Mouse (Mus musculus): ENCODE measurements around the gene Ece2. TPM values are rescaled to one million over a fixed set of nuclear protein-coding genes. Genes with fewer than 3 reads are reported as not detected.

Gene Ece2
- polyA plus RNA-seq, 1 experiment from 2014 or later, result 0.39 TPM

DNA sequence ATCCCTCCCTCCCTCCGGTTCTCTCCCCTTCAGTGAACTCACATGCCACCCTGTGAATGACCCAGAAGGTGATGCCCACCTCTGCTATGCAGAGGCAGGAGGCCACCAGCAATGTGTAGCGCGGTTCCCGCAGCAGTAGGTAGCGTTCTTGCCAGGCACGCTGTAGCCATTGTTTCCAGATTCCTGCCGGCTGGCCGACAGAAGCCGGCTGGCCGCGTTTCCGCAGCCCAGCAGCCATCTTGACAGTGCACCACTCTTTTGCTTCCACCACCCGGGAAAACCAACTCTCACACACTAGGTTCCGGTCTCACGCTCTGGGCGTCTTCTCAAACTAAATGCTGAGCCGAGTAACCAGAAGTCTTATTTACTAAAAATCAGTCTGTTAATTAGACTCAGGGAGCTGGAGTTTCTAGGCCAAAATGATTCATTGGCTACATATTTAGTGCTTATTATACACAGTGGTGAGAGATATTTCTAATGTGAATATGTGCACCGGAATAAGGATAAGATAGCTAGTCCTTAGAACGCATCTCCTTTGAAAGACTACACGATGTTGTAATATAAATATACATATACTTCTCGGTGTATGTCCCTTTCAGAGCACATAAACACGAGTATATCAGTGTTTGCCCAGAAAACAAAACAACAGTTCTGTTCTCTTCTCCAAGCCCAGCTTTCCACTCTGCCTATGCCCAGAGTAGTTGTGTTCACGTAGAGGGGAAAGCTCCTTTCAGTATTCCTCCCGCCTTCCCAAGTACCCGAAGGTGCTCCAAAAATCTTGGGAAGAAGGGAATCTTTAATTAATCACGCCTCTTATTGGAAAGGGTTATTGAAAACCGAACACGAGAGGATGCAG, 18.9 kb upstream of the Ece2 start:
- Histone ChIP-seq H3K4me3 (replicated peaks) (peak overlapping the region; percentile 78), H3K9ac (peak overlapping the region; percentile 82), H3K4me1 (replicated peaks) (peaks cover 35% of the 10 kb centered on the region), H3K36me3 (peaks cover 37% of the 10 kb centered on the region), H3K27ac (peak overlapping the region; percentile 80), H3K9me3 (replicated peaks) (no peaks in the 10 kb centered on the region), H3K4me2 (peak overlapping the region; percentile 92), H3K27me3 (no peaks in the 10 kb centered on the region)
- under 1% methylated on average over 28 of the region's 28 CpGs for WGBS (ENCODE audit: insufficient replicate concordance)
- ATAC-seq (ENCODE audit: low read depth), result peak; percentile 45
- DNase-seq, result peak; percentile 71

DNA sequence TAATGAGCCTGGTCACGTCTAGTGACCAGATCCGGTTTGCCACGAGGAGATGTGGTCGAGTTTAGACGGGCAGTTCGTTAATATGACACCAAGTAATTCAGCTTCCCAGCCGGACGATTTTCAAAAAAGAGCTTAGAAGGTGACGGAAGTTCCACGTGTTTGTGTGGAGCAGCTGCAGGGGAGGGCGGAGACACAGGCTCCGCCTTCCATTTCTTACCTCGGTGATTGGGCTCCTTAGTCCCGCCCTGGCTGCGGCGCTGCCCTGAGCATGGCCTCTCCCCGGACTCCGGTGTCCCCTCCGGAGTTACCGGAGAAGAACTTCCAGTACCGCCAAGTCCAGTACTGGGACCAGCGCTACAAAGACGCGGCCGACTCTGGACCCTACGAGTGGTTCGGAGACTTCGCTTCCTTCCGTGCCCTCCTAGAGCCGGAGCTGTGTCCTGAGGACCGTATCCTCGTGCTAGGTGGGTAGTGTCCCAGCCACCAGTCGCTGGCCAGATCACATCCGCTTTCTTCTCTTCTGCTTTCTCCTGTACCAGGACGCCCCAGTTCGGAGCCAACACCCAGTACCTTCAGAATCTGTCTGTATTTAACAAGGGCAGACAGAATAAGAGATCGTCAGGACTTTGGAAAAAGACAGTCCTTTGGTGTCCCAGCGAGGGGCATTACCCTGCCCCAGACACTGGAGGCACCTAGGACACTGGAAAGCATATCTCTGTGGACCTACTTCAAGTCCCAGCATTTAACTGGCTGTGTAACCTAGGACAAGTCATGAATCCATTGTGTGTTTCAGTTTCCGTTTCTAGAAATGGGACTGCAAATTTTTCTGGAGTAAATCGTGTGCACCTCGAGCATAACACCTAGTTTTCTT, 18.0 kb upstream of the Ece2 start, which contains the start of the genes Eef1akmt4, Gm49333 and Alg3:
Gene Eef1akmt4 (plus strand): TSS at position 237 of the 871 bp plus-strand sequence.
Gene Gm49333 (plus strand): TSS at position 254 of the 871 bp plus-strand sequence.
Gene Alg3 (minus strand): TSS at position 379 of the 871 bp plus-strand sequence.
- H3K9me3 ChIP-seq (replicated peaks), result no peaks in the 10 kb centered on the region
- peak within 1 kb of the TSS; percentile 82 for H3K9ac ChIP-seq
- peak within 1 kb of the TSS; percentile 92 for H3K4me2 ChIP-seq
- peak within 1 kb of the TSS; percentile 80 for H3K27ac ChIP-seq
- H3K4me3 ChIP-seq (replicated peaks), result peak within 1 kb of the TSS; percentile 78
- H3K36me3 ChIP-seq, result peaks cover 28% of the 10 kb centered on the region
- ATAC-seq (ENCODE audit: low read depth), result peak; percentile 97
- no peaks in the 10 kb centered on the region for H3K27me3 ChIP-seq
- peaks cover 35% of the 10 kb centered on the region for H3K4me1 ChIP-seq (replicated peaks)
- peak; percentile 88 for DNase-seq
- WGBS (ENCODE audit: insufficient replicate concordance), result 2% methylated on average over 41 of the region's 41 CpGs

DNA sequence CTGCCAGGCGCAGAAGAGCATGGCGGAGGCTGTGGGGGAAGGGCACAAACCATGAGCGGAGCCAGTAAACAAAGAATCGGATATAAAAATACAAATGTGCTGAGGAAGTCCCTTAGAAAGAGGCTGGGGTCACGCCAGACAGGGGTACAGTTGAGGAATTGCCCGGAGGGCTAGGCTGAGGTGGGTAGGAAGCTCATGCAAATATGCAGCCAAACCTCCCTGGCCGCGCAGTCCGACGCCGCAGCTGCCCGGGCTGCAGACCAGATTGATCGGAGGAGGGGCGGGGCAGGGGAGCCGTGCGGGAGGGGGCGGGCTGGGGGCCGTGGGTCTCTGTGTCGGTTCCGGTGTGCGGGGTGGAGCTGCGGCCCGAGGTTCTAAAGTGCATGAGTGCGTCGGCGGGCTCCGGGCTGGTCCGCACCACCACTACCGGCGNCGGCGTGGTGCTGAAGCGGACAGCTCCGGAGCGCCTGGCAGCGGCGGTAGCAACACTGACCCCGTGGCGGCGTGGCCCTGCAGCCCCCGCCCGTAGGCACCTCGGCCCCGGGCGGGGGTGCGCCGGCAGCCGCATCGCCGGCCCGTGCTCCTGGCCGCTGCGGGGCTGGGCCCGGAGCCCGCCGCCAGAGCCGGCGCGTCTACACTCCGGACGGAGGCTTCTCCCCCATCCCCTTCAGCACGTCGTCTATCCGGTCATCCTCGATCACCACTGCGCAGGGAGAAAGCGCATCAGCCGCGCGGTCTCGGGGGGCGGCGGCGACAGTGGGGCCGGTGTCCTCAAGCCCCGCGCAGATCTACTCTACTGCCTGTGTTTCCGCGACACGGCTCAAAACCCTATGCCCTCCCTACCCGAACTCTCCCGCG, 9.9 kb upstream of the Ece2 start:
- ATAC-seq (ENCODE audit: low read depth) (peak; percentile 25), DNase-seq (no peak)
- Histone ChIP-seq H3K4me1 (replicated peaks) (peaks cover 35% of the 10 kb centered on the region), H3K27me3 (peaks cover 69% of the 10 kb centered on the region), H3K4me2 (peak overlapping the region; percentile 95), H3K36me3 (no peaks in the 10 kb centered on the region), H3K9me3 (replicated peaks) (no peaks in the 10 kb centered on the region), H3K9ac (0 out of 2 replicates have a peak overlapping the region, but pooled peaks have one; percentile 71), H3K27ac (no peak overlapping the region), H3K4me3 (replicated peaks) (peak overlapping the region; percentile 69)
- WGBS (ENCODE audit: insufficient replicate concordance), result 4% methylated on average over 69 of the region's 83 CpGs

DNA sequence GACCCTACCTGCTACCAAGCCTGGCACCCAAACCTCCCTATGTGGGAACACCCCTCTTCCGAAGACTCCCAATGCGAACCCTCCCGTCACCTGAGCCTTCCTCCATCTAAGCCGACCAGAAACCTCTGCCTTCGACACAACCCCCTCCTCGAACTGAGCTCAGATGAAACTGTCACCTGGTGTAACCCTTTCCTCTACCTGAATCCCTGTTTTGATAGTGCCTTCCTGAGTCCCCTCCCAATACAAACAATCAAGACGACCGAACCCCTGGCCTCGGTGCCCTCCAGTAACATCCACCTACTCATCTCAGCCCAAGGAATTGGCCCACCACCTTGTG, 9.3 kb upstream of the Ece2 start:
- no peak for DNase-seq
- Histone ChIP-seq H3K36me3 (no peaks in the 10 kb centered on the region), H3K27ac (no peak overlapping the region), H3K9me3 (replicated peaks) (no peaks in the 10 kb centered on the region), H3K4me3 (replicated peaks) (peak overlapping the region; percentile 69), H3K27me3 (peaks cover 69% of the 10 kb centered on the region), H3K4me2 (peak overlapping the region; percentile 95), H3K9ac (peak overlapping the region; percentile 71; the same call in 1 of the 2 replicates), H3K4me1 (replicated peaks) (peaks cover 35% of the 10 kb centered on the region)
- WGBS (ENCODE audit: insufficient replicate concordance), result 0% methylated on average over 9 of the region's 9 CpGs
- ATAC-seq (ENCODE audit: low read depth), result no peak

DNA sequence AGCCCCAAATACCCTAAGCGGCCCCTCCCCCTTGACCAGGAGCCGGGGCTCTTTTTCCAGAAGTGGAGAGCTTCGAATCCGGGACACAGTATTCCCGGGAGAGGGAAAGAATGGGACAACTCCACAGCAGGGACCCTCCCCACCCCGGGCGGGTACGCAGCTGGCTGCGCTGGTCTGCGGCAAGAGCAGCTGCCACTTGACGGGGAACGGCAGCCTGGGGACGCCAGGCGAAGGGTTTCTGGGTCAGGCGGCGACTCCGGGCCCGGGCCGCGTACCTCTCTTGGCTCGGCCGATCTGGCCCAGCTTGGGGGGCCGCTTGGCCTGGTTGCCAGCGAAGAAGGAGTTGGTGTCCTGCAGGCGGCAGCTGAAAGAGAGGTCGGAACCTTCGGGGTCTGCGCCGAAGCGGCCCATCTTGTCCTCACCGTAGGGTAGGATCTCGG, 8.9 kb upstream of the Ece2 start:
- WGBS (ENCODE audit: insufficient replicate concordance), result 1% methylated on average over 32 of the region's 32 CpGs
- ATAC-seq (ENCODE audit: low read depth), result no peak
- DNase-seq, result no peak

DNA sequence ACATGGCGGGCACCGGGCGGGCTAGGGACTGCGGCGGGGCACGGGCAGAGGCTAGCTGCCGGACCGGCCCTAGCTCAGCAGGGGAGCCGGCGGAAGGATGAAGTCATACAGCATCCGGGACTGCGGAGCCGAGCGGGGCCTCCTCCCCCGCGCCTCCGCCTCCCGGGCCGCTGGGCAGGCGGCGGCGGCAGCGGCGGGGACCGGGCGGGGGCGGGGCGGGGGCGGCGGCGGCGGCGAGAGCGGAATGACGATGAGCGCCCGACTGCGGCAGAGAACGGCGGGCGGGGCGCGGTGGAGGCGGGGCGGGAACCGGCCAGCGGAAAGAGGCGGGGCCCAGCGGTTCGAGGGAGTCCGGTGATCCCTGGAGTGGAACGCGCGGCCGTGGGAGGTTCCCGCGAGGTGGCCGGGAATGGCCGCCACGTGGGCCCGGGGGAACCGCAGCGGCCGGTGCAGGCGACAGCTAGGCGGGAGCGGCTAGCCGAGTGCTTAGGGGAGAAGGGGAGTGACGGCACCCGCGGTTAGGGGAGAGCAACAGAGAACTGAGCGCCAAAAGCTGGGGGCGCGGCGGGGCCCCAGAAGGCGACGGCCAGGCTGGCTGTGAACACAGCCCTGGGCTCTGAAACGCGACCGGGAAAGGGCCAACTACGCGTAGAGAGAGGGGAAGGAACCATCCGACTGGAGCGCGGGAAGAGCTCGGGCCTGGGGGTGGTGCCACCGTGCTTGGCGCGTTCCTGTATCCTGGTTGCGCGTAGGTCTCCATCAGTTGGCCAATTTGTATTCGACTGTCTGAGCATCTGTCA, 8.2 kb upstream of the Ece2 start, which contains the start of gene Camk2n2:
Gene Camk2n2 (minus strand): TSS at position 97 of the 800 bp plus-strand sequence.
- H3K36me3 ChIP-seq, result no peaks in the 10 kb centered on the region
- peak within 1 kb of the TSS; percentile 71 for H3K9ac ChIP-seq
- ATAC-seq (ENCODE audit: low read depth) (peak; percentile 70), DNase-seq (peak; percentile 50)
- peaks cover 71% of the 10 kb centered on the region for H3K27me3 ChIP-seq
- H3K4me2 ChIP-seq, result peak within 1 kb of the TSS; percentile 95
- H3K27ac ChIP-seq, result peak within 1 kb of the TSS; percentile 31; the same call in 1 of the 2 replicates
- H3K4me3 ChIP-seq (replicated peaks), result peak within 1 kb of the TSS; percentile 69
- H3K9me3 ChIP-seq (replicated peaks), result no peaks in the 10 kb centered on the region
- 1% methylated on average over 80 of the region's 92 CpGs for WGBS (ENCODE audit: insufficient replicate concordance)
- H3K4me1 ChIP-seq (replicated peaks), result peaks cover 35% of the 10 kb centered on the region

More for the DNA sequence above, 8.9 kb upstream of the Ece2 start:
- H3K27me3 ChIP-seq, result peaks cover 69% of the 10 kb centered on the region
- H3K4me1 ChIP-seq (replicated peaks), result peaks cover 35% of the 10 kb centered on the region
- H3K27ac ChIP-seq, result no peak overlapping the region
- H3K36me3 ChIP-seq, result no peaks in the 10 kb centered on the region
- H3K4me2 ChIP-seq, result peak overlapping the region; percentile 95
- H3K9ac ChIP-seq, result peak overlapping the region; percentile 71
- no peaks in the 10 kb centered on the region for H3K9me3 ChIP-seq (replicated peaks)
- H3K4me3 ChIP-seq (replicated peaks), result peak overlapping the region; percentile 69

DNA sequence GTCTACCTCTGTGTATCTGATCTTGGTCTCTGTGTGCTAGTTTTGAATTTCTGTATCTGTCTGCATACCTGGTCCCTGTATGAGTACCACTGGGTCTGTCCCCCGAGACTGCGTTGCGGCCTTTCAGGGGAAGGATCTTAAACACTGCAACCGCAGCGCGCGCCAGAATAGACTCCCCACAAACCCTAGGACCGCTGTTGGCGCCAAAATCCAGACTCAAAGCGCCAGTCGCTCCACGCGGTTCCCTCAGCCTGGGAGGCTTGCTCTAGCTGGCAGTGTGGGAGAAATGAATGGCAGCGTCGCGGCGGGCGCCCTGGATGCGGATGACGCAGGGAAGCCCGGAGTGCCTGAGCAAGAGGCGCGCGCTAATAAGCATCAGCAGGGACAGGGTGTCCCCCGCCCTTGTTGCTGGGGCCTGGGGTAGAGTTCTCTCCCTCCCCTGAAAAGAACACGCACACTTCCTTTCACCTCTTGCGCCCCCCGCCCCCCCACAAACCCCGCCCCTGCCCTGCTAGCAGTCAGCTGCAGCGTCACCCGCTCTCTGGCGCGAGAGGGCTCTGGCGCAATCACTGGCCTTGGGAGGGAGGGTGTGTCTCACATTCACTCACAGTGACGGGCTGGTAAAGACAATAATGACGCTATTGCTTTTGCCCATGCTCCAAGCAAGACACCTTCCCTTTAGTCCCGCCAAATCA, 7.5 kb upstream of the Ece2 start:
- Histone ChIP-seq H3K4me2 (peak overlapping the region; percentile 95), H3K4me1 (replicated peaks) (peaks cover 35% of the 10 kb centered on the region), H3K27me3 (peaks cover 78% of the 10 kb centered on the region), H3K36me3 (no peaks in the 10 kb centered on the region), H3K9ac (peak overlapping the region; percentile 71), H3K4me3 (replicated peaks) (peak overlapping the region; percentile 69), H3K9me3 (replicated peaks) (no peaks in the 10 kb centered on the region), H3K27ac (0 out of 2 replicates have a peak overlapping the region, but pooled peaks have one; percentile 31)
- DNase-seq (peak; percentile 31), ATAC-seq (ENCODE audit: low read depth) (peak; percentile 42)
- under 1% methylated on average over 37 of the region's 37 CpGs for WGBS (ENCODE audit: insufficient replicate concordance)

DNA sequence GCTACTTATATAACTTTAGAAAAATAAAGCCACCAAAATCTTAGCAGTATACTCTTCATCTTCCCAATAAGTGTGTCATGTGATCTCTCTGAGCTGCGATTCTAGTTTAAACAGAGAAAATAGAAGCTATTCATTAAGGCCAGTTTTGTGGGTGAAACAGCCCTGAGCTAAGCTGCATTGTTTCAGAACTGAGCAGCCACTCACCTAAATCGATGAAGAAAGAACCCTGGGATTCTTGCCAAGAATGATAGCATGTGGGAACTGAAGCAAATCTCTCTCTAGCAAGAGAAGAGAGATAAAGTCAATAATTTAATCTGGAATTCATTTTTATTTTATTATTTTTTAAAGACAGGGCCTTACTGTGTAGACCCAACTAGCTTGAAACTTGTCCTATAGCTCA, 6.4 kb upstream of the Ece2 start:
- peaks cover 35% of the 10 kb centered on the region for H3K4me1 ChIP-seq (replicated peaks)
- no peaks in the 10 kb centered on the region for H3K9me3 ChIP-seq (replicated peaks)
- 63% methylated on average over 2 of the region's 2 CpGs for WGBS (ENCODE audit: insufficient replicate concordance)
- H3K27ac ChIP-seq, result no peak overlapping the region
- H3K4me3 ChIP-seq (replicated peaks), result no peak overlapping the region
- ATAC-seq (ENCODE audit: low read depth) (no peak), DNase-seq (no peak)
- H3K9ac ChIP-seq, result no peak overlapping the region
- no peak overlapping the region for H3K4me2 ChIP-seq
- no peaks in the 10 kb centered on the region for H3K36me3 ChIP-seq
- H3K27me3 ChIP-seq, result peaks cover 79% of the 10 kb centered on the region

DNA sequence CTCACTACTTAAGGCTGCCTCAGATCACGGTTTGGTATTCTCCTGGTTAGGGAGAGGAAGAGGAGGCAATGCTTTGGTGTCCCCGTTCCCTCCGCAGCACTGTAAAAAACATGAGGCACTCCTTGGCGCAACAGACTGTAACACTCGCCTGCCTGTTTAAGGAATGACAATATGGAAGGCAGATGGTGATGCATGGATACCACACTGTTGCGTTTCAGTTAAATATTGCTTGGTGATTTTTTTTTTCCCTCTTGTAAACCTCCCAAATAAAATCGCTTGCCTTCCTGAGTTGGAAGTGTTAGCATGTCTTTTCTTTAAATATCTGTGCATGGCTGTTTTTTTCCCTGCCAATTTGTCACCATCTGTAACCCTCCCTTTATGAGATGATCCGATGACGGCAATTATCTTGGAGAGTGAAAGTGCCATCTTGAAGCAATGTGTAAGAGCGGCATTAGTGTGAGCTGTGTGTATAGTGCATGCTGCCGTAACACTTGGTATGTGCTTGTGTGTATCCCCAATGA, 697 bp upstream of the Ece2 start:
- peaks cover 58% of the 10 kb centered on the region for H3K27me3 ChIP-seq
- ATAC-seq (ENCODE audit: low read depth), result no peak

More for the DNA sequence above, 697 bp upstream of the Ece2 start:
- 63% methylated on average over 11 of the region's 11 CpGs for WGBS (ENCODE audit: insufficient replicate concordance)
- Histone ChIP-seq H3K4me3 (replicated peaks) (no peak overlapping the region), H3K4me1 (replicated peaks) (peaks cover 5% of the 10 kb centered on the region), H3K9me3 (replicated peaks) (no peaks in the 10 kb centered on the region), H3K36me3 (no peaks in the 10 kb centered on the region), H3K27ac (no peak overlapping the region), H3K9ac (no peak overlapping the region), H3K4me2 (no peak overlapping the region; the same call in 1 of the 2 replicates)
- no peak for DNase-seq
